Mouse (Mus musculus) CD4-positive, CD25-positive, alpha-beta regulatory T cell (primary cell): Measurements from ENCODE around the gene Kcnd3. TPM values are rescaled to one million over a fixed set of nuclear protein-coding genes. Genes with fewer than 3 reads are reported as not detected.

Experiments used
- polyA plus RNA-seq: library from polyadenylated mRNA; unstranded; fragments of 100-300 nt; shearing (Covaris generic); gene quantifications from one replicate; pipeline ENCODE4 v1.2.1, GENCODE M21; 2017

The Kcnd3 gene
- polyA plus RNA-seq: not detected

DNA sequence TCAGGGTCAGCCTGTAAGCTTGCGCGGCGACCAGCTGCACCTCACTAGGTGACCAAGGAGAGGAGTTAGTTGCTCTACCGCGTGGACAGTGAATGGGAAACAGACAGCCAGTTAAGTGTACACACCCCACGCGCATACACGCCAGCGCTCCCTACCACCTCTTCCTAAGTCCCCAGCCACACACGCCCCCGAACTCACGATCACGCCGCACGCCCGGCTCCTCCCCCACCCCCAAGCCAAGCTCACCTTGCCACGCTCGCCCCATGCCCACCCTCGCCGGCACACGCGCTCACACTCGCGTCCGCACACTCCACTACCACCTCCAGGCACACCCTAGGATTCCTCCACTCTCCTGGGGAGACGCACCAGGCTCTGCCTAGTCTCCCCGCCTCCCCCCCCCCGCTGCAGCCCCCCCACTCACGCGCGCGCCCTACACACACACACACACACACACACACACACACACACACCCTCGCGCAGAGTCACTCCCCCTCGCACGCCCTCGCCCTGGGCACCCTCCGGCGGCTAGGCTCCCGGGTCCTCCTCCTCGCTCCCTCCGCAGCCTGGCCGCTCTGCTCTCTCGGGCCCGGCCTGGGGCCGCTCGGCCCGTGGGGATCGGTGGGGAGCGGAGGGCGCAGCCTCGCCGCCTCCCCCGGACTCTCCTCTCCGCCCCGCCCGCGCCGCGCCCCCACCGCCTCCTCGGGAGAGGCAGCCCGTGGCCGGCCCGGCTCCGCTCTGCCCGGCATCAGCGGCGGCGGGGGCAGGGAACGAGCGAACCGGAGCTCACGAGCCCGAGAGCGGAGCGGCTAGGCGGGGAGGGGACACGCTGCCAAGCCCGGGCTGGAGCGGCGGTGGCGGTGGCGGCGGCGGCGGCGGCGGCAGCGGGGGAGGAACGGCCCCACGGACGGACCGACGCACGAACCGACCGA lies at the start of gene Kcnd3:
Kcnd3 (plus strand) TSS at position 704 of the 929 bp plus-strand sequence.

GRCm38 (mm10) chr3:105687324-105688060 lies 235.4 kb downstream of the Kcnd3 start, which contains the start of gene Ddx20:
Gene Ddx20 (minus strand): TSS chr3:105687574.

GRCm38 (mm10) chr3:105704031-105705008 lies 252.2 kb downstream of the Kcnd3 start, which contains the start of gene Inka2:
Gene Inka2 (plus strand): TSS chr3:105704599.

Other genes with a start within 250 kb of the Kcnd3 start
- 29.1 TPM for gene Ddx20, start 235.2 kb downstream of the Kcnd3 start, polyA plus RNA-seq